Mouse (Mus musculus) ovary, postnatal 14 days (tissue): ENCODE measurements around the gene Kif6.

Experiments
- DNase-seq: peaks from one replicate; pipeline ENCODE4 v3.0.0; 2022; ENCODE audit warnings: low spot score

The Kif6 gene

DNA sequence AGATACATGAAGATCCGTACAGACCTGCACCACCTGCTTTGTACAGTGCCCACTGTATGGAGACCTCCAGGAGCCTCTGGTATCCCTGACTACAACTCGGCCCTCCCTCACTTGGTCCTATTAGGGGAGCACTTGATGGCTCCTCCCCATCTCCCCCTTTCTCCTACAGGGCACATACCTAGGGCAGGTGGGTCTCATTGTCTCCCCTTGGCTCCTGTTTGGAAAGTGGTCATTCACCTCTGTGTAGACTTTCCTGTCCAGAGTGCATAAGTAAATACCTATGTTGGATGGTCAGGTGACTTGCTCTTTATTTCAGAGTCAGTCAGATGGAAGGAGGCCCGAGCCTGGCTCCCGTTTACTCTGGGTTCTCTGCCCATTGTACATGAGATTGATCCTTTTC lies 308.5 kb downstream of the Kif6 start:
- DNase-seq: no peak

DNA sequence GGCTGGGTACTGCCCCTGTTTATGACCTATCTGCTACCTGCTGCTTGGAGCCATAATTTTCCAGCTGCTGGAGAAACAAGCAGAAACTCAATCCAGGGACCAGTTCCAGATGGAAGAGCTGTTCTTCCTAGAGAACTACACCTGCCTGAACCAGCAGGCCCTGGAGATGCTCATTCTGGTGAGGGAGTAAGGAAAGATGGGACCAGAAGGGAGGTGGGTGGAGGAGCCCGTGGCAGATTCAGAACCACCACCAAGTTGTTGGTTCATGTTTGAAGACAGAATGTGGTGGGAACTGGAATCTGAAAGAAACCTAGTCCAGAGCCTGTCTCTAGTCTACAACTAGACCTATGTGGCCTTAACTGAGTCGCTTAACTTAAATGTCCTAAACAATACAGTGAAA lies 312.7 kb downstream of the Kif6 start:
- no peak for DNase-seq

DNA sequence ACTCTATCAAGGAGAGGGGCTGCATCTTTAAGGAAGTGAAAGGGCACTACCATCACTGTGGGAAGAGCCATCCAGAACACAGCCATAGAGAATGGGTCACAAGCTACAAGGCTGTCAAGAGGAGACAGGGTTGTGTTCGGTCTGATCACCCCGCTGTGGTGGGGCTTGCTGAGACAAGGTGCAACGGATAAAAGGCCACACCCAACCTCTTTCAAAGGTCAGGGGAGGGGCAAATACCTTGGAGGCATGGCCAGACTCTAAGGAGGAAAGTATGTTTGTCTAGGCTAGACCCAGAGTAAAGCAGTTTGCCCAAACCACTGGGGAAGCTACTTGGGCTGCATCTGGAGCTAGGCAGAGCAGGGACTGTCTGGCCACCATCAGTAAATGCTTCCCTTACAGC lies 318.9 kb downstream of the Kif6 start:
- DNase-seq: no peak

DNA sequence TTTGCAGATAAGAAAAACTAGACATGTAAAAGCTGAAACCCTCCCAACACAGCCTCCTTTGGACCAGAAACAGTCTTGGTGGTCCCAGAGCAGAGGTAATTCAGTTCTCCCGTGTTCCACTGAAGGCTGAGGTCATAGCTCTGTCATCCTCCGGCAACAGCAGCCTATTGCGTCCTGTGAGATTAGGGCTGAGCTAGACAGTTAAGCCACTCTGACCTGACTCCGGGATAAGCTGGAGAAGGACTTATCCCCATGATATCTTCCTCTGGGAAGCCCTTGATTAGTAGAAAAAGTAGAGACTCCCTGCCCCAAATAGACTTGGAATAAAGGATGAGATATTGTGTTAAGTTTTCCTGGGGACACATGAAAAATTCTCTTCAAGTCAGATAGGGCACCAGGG lies 319.6 kb downstream of the Kif6 start:
- no peak for DNase-seq

DNA sequence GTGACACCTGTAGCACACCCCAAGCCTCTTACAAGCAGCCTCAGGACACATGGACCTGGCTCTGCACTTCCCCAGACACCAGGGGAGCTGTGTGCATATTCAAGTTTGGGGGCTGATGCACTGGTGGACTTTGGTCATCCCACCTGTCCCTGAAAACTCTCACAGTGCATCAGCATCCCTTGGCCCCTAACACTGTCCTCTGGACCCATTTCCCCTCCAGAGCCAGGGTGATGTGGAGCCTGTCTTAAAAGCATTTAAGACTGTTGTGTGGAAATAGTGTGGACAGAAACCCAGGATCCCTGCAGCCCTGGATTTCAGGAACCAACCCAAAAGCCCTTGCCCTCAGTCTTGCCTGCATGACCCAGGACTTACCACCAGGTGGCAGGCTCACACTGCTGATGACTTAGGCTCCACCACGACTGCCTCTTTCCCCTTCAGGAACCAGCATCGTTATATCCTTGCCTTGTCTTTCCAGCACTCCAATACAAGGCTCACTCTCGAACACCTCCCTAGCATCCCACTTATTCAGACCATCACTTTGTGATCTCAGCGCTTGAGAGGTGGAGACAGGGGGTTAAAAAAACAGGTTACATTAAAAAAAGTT lies 320.8 kb downstream of the Kif6 start:
- DNase-seq: peak; percentile 71

- no peak for DNase-seq
Measured at GRCm38 (mm10) chr17:49936214-49936613, 321.3 kb downstream of the Kif6 start.

- no peak for DNase-seq
Measured at GRCm38 (mm10) chr17:49939146-49939545, 324.2 kb downstream of the Kif6 start.

GRCm38 (mm10) chr17:49942674-49943073 lies 327.7 kb downstream of the Kif6 start:
- DNase-seq: no peak

- peak; percentile 77 for DNase-seq
Measured at GRCm38 (mm10) chr17:49951491-49951855, 336.5 kb downstream of the Kif6 start.

GRCm38 (mm10) chr17:49951856-49952607 lies 337.1 kb downstream of the Kif6 start:
- no peak for DNase-seq

DNA sequence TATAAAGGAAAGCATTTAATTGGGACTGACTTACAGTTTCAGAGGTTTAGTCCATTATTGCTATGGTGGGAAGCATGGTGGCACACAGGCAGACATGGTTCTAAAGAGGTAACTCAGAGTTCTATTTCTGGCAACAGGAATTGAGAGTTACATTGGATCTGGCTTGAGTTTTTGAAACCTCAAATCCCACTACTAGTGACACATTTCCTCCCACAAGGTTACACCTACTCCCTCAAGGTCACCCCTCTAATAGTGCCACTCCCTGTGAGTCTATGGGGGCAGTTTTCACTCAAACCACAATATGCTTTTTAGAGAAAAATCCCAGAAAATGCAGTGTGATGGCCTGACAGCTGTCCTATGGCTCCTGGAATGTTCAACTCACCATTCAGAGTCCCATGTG lies 344.1 kb downstream of the Kif6 start:
- DNase-seq: no peak
